ENCODE assay signal across 8 mouse cellular contexts in genomic region chr4:45341226-45341625, GRCm38 (mm10). TPM values are rescaled to one million over a fixed set of nuclear protein-coding genes. Genes with fewer than 3 reads are reported as not detected.
DNase-seq lines count a peak whose midpoint lies in the region; ATAC-seq lines count a peak whose summit lies in the region.

No protein-coding gene starts in this region.

- 59% methylated on average over 9 of the region's 9 CpGs for WGBS in liver, embryonic 11.5 days
- WGBS in embryonic facial prominence, embryonic 15.5 days: 55% methylated on average over 9 of the region's 9 CpGs
- 57% methylated on average over 9 of the region's 9 CpGs for WGBS in hindbrain, embryonic 15.5 days
- WGBS in midbrain, embryonic 16.5 days: 40% methylated on average over 9 of the region's 9 CpGs

- DNase-seq in liver, embryonic 11.5 days (ENCODE audit: low spot score): no peak
- DNase-seq in liver: no peak
- DNase-seq in adrenal gland, postnatal 36 days: no peak
- DNase-seq in frontal cortex, postnatal 36 days (ENCODE audit: low spot score in 2 of 2): no peak

- no peak overlapping the region for H3K27ac ChIP-seq in liver, embryonic 11.5 days (ENCODE audit: low read depth, low read length)
- peak overlapping the region; percentile 98 for H3K27ac ChIP-seq in embryonic facial prominence, embryonic 15.5 days (replicated peaks)
- peak overlapping the region; percentile 97 for H3K27ac ChIP-seq in hindbrain, embryonic 15.5 days (replicated peaks)
- H3K27ac ChIP-seq in midbrain, embryonic 16.5 days (ENCODE audit: low read length): peak overlapping the region; percentile 94

- no peaks in the 10 kb centered on the region; the same call in 1 of the 2 replicates for H3K27me3 ChIP-seq in liver, embryonic 11.5 days (replicated peaks; ENCODE audit: control insufficient read depth, insufficient read depth, low read length)
- H3K27me3 ChIP-seq in embryonic facial prominence, embryonic 15.5 days: no peaks in the 10 kb centered on the region
- no peaks in the 10 kb centered on the region for H3K27me3 ChIP-seq in hindbrain, embryonic 15.5 days
- no peaks in the 10 kb centered on the region for H3K27me3 ChIP-seq in midbrain, embryonic 16.5 days (ENCODE audit: control insufficient read depth, insufficient read depth, low read depth, low read length)

- no peaks in the 10 kb centered on the region for H3K36me3 ChIP-seq in liver, embryonic 11.5 days (ENCODE audit: control insufficient read depth, insufficient read depth, low read length)
- H3K36me3 ChIP-seq in embryonic facial prominence, embryonic 15.5 days: no peaks in the 10 kb centered on the region
- no peaks in the 10 kb centered on the region for H3K36me3 ChIP-seq in hindbrain, embryonic 15.5 days
- H3K36me3 ChIP-seq in midbrain, embryonic 16.5 days (ENCODE audit: control insufficient read depth, insufficient read depth, low read length): no peaks in the 10 kb centered on the region

- H3K4me1 ChIP-seq in liver, embryonic 11.5 days (replicated peaks; ENCODE audit: control insufficient read depth, insufficient read depth, low read length): peaks cover 9% of the 10 kb centered on the region
- H3K4me1 ChIP-seq in embryonic facial prominence, embryonic 15.5 days: peaks cover 11% of the 10 kb centered on the region
- H3K4me1 ChIP-seq in hindbrain, embryonic 15.5 days (replicated peaks): peaks cover 33% of the 10 kb centered on the region
- peaks cover 19% of the 10 kb centered on the region for H3K4me1 ChIP-seq in midbrain, embryonic 16.5 days (ENCODE audit: control insufficient read depth, insufficient read depth, low read length)

- no peaks in the 10 kb centered on the region for H3K9me3 ChIP-seq in liver, embryonic 11.5 days (ENCODE audit: control insufficient read depth, low read length)
- no peaks in the 10 kb centered on the region for H3K9me3 ChIP-seq in embryonic facial prominence, embryonic 15.5 days (replicated peaks)
- H3K9me3 ChIP-seq in hindbrain, embryonic 15.5 days: no peaks in the 10 kb centered on the region
- H3K9me3 ChIP-seq in midbrain, embryonic 16.5 days (replicated peaks; ENCODE audit: control insufficient read depth, low read length, poor library complexity, severe bottlenecking): no peaks in the 10 kb centered on the region

- H3K4me2 ChIP-seq in liver, embryonic 11.5 days: peak overlapping the region; percentile 93
- peak overlapping the region; percentile 58 for H3K4me2 ChIP-seq in embryonic facial prominence, embryonic 15.5 days (replicated peaks)
- peak overlapping the region; percentile 77 for H3K4me2 ChIP-seq in hindbrain, embryonic 15.5 days
- H3K4me2 ChIP-seq in midbrain, embryonic 16.5 days (ENCODE audit: low read length): peak overlapping the region; percentile 95

- H3K9ac ChIP-seq in liver, embryonic 11.5 days (ENCODE audit: low read depth, low read length): peak overlapping the region; percentile 97
- peak overlapping the region; percentile 88; the same call in 1 of the 2 replicates for H3K9ac ChIP-seq in embryonic facial prominence, embryonic 15.5 days
- peak overlapping the region; percentile 72 for H3K9ac ChIP-seq in hindbrain, embryonic 15.5 days
- no peak overlapping the region for H3K9ac ChIP-seq in midbrain, embryonic 16.5 days (ENCODE audit: low read depth, low read length)

- no peak for ATAC-seq in liver, embryonic 11.5 days (replicated peaks; ENCODE audit: low FRiP score)
- no peak for ATAC-seq in embryonic facial prominence, embryonic 15.5 days (ENCODE audit: insufficient number of reproducible peaks, low FRiP score, low TSS enrichment, low read depth)
- ATAC-seq in hindbrain, embryonic 15.5 days (ENCODE audit: low FRiP score, low read depth): peak; percentile 7; the same call in 1 of the 2 replicates
- no peak for ATAC-seq in midbrain, embryonic 16.5 days
- no peak for ATAC-seq in frontal cortex, adult (ENCODE audit: low TSS enrichment)

- peak overlapping the region; percentile 95; the same call in 1 of the 2 replicates for H3K4me3 ChIP-seq in liver, embryonic 11.5 days (ENCODE audit: low read depth, low read length)
- H3K4me3 ChIP-seq in embryonic facial prominence, embryonic 15.5 days (replicated peaks): peak overlapping the region; percentile 77
- peak overlapping the region; percentile 95 for H3K4me3 ChIP-seq in hindbrain, embryonic 15.5 days
- peak overlapping the region; percentile 100; the same call in 1 of the 2 replicates for H3K4me3 ChIP-seq in midbrain, embryonic 16.5 days (ENCODE audit: low read depth, low read length)

RNA-seq across cellular contexts. Expression of gene Dcaf10, which starts 0.7 kb away (rescaled TPM):
- 11.3 and 11.7 TPM in 2 replicates for polyA plus RNA-seq in liver, embryonic 11.5 days (2014; fragmentation: Nextera tagmentation; extraction: Ambion mirVana)
- polyA plus RNA-seq in embryonic facial prominence, embryonic 15.5 days (2015; fragmentation: Nextera tagmentation; extraction: Ambion mirVana): 13.7 and 15.3 TPM in 2 replicates
- polyA plus RNA-seq in hindbrain, embryonic 15.5 days (2015; fragmentation: Nextera tagmentation; extraction: Ambion mirVana): 7.7 and 8.3 TPM in 2 replicates
- polyA plus RNA-seq in midbrain, embryonic 16.5 days (2015; fragmentation: Nextera tagmentation; extraction: Ambion mirVana): 7.4 and 7.7 TPM in 2 replicates
- total RNA-seq in adrenal gland, postnatal 36 days (2021): 10 to 100 TPM; 30.5 to 31.2 TPM

RNA-seq across cellular contexts. Expression of gene Exosc3, which starts 1.3 kb away (rescaled TPM):
- polyA plus RNA-seq in liver, embryonic 11.5 days (2014; fragmentation: Nextera tagmentation; extraction: Ambion mirVana): 142 and 143 TPM in 2 replicates
- 67.1 and 68.9 TPM in 2 replicates for polyA plus RNA-seq in embryonic facial prominence, embryonic 15.5 days (2015; fragmentation: Nextera tagmentation; extraction: Ambion mirVana)
- polyA plus RNA-seq in hindbrain, embryonic 15.5 days (2015; fragmentation: Nextera tagmentation; extraction: Ambion mirVana): 32.9 and 34.1 TPM in 2 replicates
- polyA plus RNA-seq in midbrain, embryonic 16.5 days (2015; fragmentation: Nextera tagmentation; extraction: Ambion mirVana): 31.7 and 32.6 TPM in 2 replicates
- 10 to 100 TPM; 34.0 to 38.2 TPM for total RNA-seq in adrenal gland, postnatal 36 days (2021)

RNA-seq across cellular contexts. Expression of gene Trmt10b, which starts 44.3 kb away (rescaled TPM):
- polyA plus RNA-seq in liver, embryonic 11.5 days (2014; fragmentation: Nextera tagmentation; extraction: Ambion mirVana): 16.5 and 17.8 TPM in 2 replicates
- polyA plus RNA-seq in embryonic facial prominence, embryonic 15.5 days (2015; fragmentation: Nextera tagmentation; extraction: Ambion mirVana): 17.0 and 18.0 TPM in 2 replicates
- polyA plus RNA-seq in hindbrain, embryonic 15.5 days (2015; fragmentation: Nextera tagmentation; extraction: Ambion mirVana): 22.9 and 23.3 TPM in 2 replicates
- 25.5 and 28.6 TPM in 2 replicates for polyA plus RNA-seq in midbrain, embryonic 16.5 days (2015; fragmentation: Nextera tagmentation; extraction: Ambion mirVana)
- 10 to 100 TPM in 1 of 2 experiments, 1 to 10 TPM in 1; 9.8 to 12.4 TPM for total RNA-seq in adrenal gland, postnatal 36 days (2021)
